Mouse (Mus musculus) layer of hippocampus, postnatal 10 days (tissue): ENCODE data around the gene Scn2a. TPM values are rescaled to one million over a fixed set of nuclear protein-coding genes. Genes with fewer than 3 reads are reported as not detected.
A peak's percentile ranks its signal among the peaks of the same experiment; 100 is the strongest.

Experiments used
- DNase-seq, 2 experiments: peaks; one replicate each; pipeline ENCODE4 v3.0.0; 2021; ENCODE audit warnings: low spot score in 2 of 2
- long read RNA-seq: library from polyadenylated mRNA; stranded (forward); transcript quantifications from one replicate; pipeline ENCODE4 v2.0.0, GENCODE M21; 2023
- total RNA-seq, 2 experiments: library from RNA; stranded (reverse); gene quantifications; 2 replicates each; pipeline ENCODE4 v1.2.3; 2021

The Scn2a gene
- 100 to 1,000 TPM; 260 to 266 TPM for total RNA-seq
- long read RNA-seq, partial matches to known transcripts, result 13 of 17 reads
- long read RNA-seq, other reads (novel, unspliced or antisense), result 3 of 17 reads

DNA sequence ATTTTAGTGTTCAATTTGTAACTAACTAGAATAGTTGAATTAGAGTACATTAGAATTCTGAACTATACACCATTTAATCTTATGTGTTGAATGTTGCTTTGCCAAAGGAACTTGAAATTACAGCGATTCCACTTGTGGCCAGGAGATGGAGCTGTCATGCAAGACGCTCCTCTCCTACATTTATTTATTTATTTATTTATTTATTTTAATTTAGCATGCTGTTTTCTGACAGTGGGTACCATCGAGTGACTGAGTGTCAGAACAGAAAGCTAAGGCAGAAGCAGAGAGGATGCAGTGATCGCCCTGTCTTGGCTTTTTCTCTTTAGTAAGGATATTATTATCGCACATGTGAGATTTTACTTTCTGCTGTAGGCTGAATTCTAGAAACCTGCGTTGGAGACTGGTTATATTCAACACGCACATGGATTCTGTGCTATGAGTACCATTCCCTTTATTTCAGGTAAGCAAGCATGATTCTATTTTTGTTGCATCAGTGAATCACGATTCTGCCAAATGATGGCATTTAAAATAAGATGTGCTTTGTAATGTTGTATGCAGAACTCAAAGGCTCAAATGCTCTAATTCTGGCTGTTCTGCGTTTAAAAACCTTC is at the start of gene Scn2a:
TSS of gene Scn2a (plus strand) at position 216 of the 611 bp plus-strand sequence.
- DNase-seq, result peak; percentile 50 to 70

DNA sequence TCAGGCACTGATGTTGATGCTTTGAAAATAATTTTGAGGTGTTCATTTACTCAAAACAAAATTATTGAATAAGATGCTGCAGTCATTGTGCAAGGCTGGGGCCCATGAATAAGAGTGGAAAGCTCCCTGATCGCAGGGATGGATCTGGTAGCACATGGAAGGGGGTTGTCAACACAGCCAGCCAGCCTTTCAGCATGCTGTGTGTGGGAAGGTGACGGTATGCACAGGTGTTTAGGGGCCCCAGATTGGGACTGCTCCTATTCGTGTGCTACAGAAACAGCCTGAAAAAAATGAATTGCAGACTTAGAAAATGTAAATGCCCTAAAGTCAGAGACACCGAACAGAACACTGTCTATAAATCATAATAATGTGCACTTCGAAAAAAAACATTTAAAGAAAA is 32.9 kb upstream of the Scn2a start:
- DNase-seq, result no peak

- DNase-seq, result no peak
These were observed 12.8 kb upstream of the Scn2a start for GRCm38 (mm10) chr2:65607813-65608212.

DNA sequence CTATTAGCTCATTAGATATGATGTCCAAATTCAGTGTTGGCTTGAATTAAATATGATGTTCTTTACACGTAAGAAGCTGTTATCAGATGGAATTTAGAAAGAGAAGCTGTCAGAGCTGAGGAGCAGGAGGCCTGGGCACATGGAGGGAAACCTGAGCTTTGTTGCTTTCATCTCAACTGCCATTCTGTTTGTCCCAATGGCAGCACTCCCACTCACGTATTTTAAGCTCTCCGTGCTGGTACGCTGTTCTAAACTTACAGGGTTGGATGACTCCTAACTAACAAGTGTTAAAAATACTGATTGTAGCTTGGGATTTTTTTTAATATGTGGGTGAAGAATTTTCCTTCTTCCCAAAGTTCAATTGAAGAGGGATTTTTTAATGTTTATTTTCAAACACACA is 8.7 kb upstream of the Scn2a start:
- DNase-seq, result no peak

GRCm38 (mm10) chr2:65619781-65620180 is 790 bp upstream of the Scn2a start:
- DNase-seq, result no peak

DNA sequence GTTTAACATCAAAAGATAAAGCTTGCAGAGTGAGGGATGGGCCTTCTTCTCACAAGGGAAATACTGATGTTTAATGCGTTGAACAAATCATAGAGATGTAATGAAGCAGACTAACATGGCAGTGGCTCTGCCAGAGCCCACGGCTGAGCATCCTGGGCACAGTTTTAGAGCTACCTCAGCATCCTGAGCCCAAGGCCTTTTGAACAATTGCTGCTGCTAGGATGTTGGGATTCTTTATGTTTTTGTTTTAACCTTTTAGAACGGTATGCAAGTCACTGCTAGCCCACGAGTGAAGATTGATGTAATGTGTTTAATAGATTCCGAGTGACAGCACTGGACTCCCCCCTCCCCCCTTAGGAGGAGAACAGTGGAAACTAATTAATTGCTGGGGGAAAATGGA is 683 bp downstream of the Scn2a start:
- peak in 1 of 2 experiments; percentile 8 for DNase-seq

- no peak for DNase-seq
These were observed 1.3 kb downstream of the Scn2a start for GRCm38 (mm10) chr2:65621838-65622237.

GRCm38 (mm10) chr2:65652636-65653035 is 32.1 kb downstream of the Scn2a start:
- no peak for DNase-seq

DNA sequence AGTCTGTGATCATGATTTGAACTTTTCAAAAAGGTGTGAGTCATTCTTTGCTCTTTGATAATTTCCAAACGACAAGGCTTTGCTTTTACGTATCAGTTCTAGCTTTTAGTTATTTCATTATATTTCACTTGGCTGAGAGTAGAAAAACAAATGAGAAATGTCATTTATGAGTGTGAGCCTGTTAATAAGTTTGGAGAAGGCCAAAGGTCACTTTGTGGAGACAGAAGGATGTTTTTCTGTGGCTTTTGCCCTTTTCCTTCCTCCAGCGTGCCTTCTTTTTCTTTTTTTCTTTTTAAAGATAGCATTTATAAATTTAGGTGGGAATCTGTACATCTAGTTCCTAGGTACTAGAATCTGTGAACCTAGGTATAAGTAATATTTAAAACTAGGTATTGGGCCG is 36.5 kb downstream of the Scn2a start:
- DNase-seq, result no peak

- no peak for DNase-seq
These were observed 37.9 kb downstream of the Scn2a start for GRCm38 (mm10) chr2:65658430-65658829.

GRCm38 (mm10) chr2:65663892-65664291 is 43.3 kb downstream of the Scn2a start:
- DNase-seq, result no peak

GRCm38 (mm10) chr2:65664481-65664880 is 43.9 kb downstream of the Scn2a start:
- DNase-seq, result no peak

DNA sequence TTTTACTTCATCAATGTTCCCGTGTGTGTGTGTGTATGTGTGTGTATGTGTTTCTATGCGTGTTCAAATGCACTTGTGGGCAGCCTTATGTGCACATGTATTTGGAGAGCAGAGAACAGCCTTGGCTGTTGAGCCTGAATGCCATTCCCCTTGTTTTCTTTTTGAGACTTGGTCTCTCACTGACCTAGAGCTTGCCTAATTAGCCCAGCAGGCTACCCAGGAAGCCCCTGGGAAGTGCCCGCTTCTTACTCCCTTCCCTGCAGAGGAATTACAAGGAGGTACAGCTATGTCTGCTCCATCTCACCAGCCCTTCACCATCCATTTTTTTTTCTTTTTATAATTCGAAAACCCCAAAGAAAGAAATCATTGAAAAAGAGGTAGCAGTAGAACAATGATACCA is 44.6 kb downstream of the Scn2a start:
- no peak for DNase-seq

- no peak for DNase-seq
These were observed 47.2 kb downstream of the Scn2a start for GRCm38 (mm10) chr2:65667590-65668436.

GRCm38 (mm10) chr2:65668437-65669135 is 48.0 kb downstream of the Scn2a start:
- peak; percentile 71 to 79 for DNase-seq

- DNase-seq, result peak in 1 of 2 experiments; percentile 33
These were observed 49.0 kb downstream of the Scn2a start for GRCm38 (mm10) chr2:65669561-65669960.

GRCm38 (mm10) chr2:65670153-65670817 is 49.7 kb downstream of the Scn2a start:
- no peak for DNase-seq

- no peak for DNase-seq
These were observed 59.0 kb downstream of the Scn2a start for GRCm38 (mm10) chr2:65679621-65680020.

GRCm38 (mm10) chr2:65685151-65685550 is 64.6 kb downstream of the Scn2a start:
- DNase-seq, result no peak

- DNase-seq, result no peak
These were observed 70.0 kb downstream of the Scn2a start for GRCm38 (mm10) chr2:65690456-65691184.

GRCm38 (mm10) chr2:65694485-65694884 is 73.9 kb downstream of the Scn2a start:
- no peak for DNase-seq
